Mouse (Mus musculus): Measurements from ENCODE around the gene Gast.

DNA sequence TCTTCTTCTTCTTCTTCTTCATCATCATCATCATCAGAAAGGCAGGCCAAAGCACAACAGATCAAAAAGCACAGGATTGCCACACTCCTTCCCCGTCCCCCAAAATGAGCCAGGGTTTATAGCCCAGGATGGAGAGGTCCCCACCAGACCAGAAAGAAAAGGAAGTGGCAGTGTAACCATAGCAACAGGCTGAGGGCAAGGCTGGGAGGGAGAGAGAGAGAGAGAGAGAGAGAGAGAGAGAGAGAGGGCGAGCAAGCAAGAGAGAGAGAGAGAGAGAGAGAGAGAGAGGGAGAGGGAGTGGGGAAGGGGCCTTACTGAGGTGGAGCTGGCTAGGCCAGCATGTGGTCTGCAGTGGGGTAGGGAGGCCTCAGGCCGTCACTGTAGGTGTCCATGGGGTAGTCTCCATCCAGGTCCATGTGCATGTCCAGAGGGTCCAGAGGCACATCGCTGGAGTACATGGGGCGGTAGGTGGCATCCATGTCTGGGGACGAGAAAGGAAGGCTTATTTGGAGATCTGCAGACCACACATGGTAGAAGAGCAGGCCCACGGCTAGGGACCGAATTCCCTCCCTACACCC, 37.9 kb downstream of the Gast start:
- TF ChIP-seq MAFK (IDR thresholded peaks at IDR 0.05; ENCODE audit: insufficient replicate concordance, low read length) (no peak), E2F4 (IDR thresholded peaks at IDR 0.05; ENCODE audit: insufficient replicate concordance, low read depth, low read length) (no peak), EP300 (IDR thresholded peaks at IDR 0.05; ENCODE audit: low read length) (no peak), MEF2A (IDR thresholded peaks at IDR 0.05; ENCODE audit: borderline replicate concordance, low read depth, low read length) (no peak), USF1 (IDR thresholded peaks at IDR 0.05; ENCODE audit: low read depth, low read length) (no peak)

Measured in CH12.LX (cell line).